Mouse (Mus musculus): Measurements from ENCODE around the gene Gfod1.

GRCm38 (mm10) chr13:43297526-43297925 lies 6.4 kb downstream of the Gfod1 start:
- TF ChIP-seq CTCF (conservative IDR thresholded peaks at IDR 0.05; ENCODE audit: low read length) (no peak), POU5F1 (IDR thresholded peaks at IDR 0.05; ENCODE audit: borderline replicate concordance, low read length) (no peak)
